Mouse (Mus musculus): ENCODE data around the gene Bank1. TPM values are rescaled to one million over a fixed set of nuclear protein-coding genes. Genes with fewer than 3 reads are reported as not detected.

Bank1 gene
- 0.06 and 0.10 TPM in 2 replicates for polyA plus RNA-seq (2012)

DNA sequence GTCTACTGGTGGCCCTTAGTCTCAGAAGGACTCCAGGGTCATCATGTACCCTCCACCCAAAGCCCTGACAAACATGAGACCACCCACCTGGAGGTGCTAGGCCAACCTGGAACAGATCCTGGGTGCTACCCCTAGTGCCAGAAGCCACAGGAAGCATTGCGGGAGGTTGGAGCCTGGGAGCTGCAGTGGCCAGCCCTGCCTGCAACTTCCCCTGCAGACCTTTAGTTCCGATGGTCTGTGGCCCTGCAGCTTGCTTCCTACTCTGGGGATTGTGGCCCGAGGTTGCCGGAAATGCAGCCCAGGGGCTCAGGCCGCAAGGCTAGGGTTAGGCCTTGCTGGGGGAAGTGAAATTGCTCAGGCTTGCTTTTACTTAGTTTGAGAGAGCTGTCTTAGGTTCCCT, at the start of gene Bank1:
Bank1 (minus strand) TSS at position 284 of the 400 bp plus-strand sequence.

